Mouse (Mus musculus): ENCODE measurements around the gene Ugt1a6a. TPM values are rescaled to one million over a fixed set of nuclear protein-coding genes. Genes with fewer than 3 reads are reported as not detected.

Gene Ugt1a6a
- polyA plus RNA-seq, 1 experiment from 2014 or later = 1.4 TPM

DNA sequence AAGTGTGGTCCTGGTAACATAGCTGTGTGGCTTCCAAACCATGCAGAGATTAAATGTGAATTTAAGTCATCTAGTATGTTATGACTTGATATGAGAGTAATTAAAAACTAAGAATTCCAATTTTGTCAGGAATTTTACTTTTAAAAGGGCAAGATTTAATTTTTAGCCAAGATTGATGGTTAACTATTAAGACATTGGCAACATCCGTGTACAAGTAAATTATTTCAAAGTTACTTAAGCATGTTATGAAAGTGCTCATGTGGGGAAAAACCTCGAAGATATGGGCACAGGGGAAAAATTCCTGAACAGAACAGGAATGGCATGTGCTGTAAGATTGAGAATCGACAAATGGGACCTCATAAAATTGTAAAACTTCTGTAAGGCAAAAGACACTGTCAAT, 62.8 kb downstream of the Ugt1a6a start:
- Histone ChIP-seq H3K9me3 (no peaks in the 10 kb centered on the region), H3K27ac (no peak overlapping the region), H3K4me3 (no peak overlapping the region), H3K9ac (no peak overlapping the region), H3K36me3 (no peaks in the 10 kb centered on the region), H3K4me1 (no peaks in the 10 kb centered on the region), H3K4me2 (replicated peaks) (no peak overlapping the region), H3K27me3 (no peaks in the 10 kb centered on the region)
- no peak for ATAC-seq (ENCODE audit: low FRiP score, low read depth)
- WGBS = 66% methylated on average over 3 of the region's 3 CpGs

DNA sequence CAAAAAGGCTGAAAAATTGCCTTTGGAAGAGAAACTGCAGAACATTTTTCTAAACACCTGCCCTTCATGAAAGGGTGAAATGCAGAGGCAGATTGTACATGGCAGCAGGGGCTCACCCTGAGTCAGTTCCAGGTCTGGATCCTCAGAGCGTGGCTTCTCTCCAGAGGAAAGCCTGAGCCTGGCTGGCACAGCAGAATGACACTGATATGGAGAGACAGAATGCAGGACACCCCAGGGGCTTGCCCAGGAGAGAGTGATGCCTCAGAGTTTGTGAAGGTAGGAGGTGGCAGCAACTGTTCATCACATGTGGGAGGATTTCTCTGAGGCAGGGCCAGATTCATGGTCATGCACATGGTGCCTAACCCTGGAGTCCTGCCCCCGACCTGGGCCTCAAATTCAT, 65.4 kb downstream of the Ugt1a6a start:
- H3K27ac ChIP-seq = no peak overlapping the region
- H3K4me2 ChIP-seq (replicated peaks) = no peak overlapping the region
- no peaks in the 10 kb centered on the region for H3K4me1 ChIP-seq
- no peak overlapping the region for H3K9ac ChIP-seq
- peaks cover 7% of the 10 kb centered on the region; the same call in 1 of the 2 replicates for H3K9me3 ChIP-seq
- H3K4me3 ChIP-seq = no peak overlapping the region
- peaks cover 5% of the 10 kb centered on the region; the same call in 1 of the 2 replicates for H3K36me3 ChIP-seq
- WGBS = 66% methylated on average over 2 of the region's 2 CpGs
- H3K27me3 ChIP-seq = no peaks in the 10 kb centered on the region
- ATAC-seq (ENCODE audit: low FRiP score, low read depth) = no peak

DNA sequence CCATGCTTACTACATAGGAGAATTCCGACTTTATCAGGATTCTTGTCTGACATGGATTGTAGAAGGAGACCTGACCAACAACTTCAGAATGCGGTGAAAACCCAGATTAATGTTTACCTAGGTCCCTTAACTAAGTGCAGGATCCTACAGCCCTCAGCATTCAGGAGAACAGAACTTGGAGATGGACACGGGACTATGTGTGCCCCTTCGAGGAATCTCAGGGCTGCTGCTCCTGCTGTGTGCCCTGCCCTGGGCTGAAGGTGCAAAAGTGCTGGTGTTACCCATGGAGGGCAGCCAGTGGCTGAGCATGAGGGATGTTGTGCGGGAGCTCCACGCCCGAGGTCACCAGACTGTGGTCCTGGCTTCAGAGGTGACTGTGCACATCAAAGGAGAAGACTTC, 65.8 kb downstream of the Ugt1a6a start, which contains the start of gene Ugt1a2:
Ugt1a2 (plus strand) TSS at position 146 of the 400 bp plus-strand sequence.
- no peak for ATAC-seq (ENCODE audit: low FRiP score, low read depth)
- Histone ChIP-seq H3K27me3 (no peaks in the 10 kb centered on the region), H3K9me3 (peaks cover 9% of the 10 kb centered on the region; the same call in 1 of the 2 replicates), H3K4me2 (replicated peaks) (no peak within 1 kb of the TSS), H3K4me3 (no peak within 1 kb of the TSS), H3K9ac (no peak within 1 kb of the TSS), H3K36me3 (peaks cover 5% of the 10 kb centered on the region; the same call in 1 of the 2 replicates), H3K4me1 (no peaks in the 10 kb centered on the region), H3K27ac (no peak within 1 kb of the TSS)
- 80% methylated on average over 7 of the region's 7 CpGs for WGBS

DNA sequence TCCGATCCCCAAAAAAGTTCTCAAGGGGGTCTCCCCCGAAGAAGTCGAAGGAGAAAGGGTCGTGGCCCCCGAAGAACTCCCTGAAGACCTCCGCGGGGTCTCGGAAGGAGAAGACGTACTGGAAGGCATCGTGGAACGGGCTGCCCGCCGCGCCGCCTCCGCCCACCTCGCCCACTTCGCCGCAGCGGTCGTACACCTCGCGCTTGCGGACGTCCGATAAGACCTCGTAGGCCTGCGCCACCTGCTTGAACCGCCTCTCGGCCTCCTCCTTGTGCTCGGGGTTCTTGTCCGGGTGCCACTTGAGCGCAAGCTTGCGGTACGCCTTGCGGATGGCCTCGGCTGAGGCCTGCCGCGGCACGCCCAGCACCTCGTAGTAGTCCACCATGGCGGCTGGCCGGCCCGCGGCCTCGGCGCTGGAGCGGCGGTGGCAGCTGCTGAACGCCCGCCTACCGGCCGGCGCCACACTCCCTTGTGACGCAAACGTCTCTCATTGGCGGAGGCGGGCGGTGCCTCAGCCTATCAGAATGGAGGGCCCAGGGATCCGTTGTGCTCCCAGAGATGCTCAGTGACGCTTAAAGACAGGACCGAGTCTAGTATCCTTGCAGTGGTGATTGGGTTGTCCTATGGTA, 70.8 kb downstream of the Ugt1a6a start, which contains the start of gene Dnajb3:
Dnajb3 (minus strand) TSS at position 489 of the 629 bp plus-strand sequence.
- Histone ChIP-seq H3K9me3 (peaks cover 9% of the 10 kb centered on the region; the same call in 1 of the 2 replicates), H3K27me3 (no peaks in the 10 kb centered on the region), H3K27ac (0 out of 2 replicates have a peak within 1 kb of the TSS, but pooled peaks have one; percentile 22), H3K4me1 (no peaks in the 10 kb centered on the region), H3K36me3 (peaks cover 5% of the 10 kb centered on the region; the same call in 1 of the 2 replicates), H3K4me3 (peak within 1 kb of the TSS; percentile 53), H3K9ac (peak within 1 kb of the TSS; percentile 74), H3K4me2 (replicated peaks) (peak within 1 kb of the TSS; percentile 75)
- 7% methylated on average over 62 of the region's 62 CpGs for WGBS
- peak; percentile 98 for ATAC-seq (ENCODE audit: low FRiP score, low read depth)

DNA sequence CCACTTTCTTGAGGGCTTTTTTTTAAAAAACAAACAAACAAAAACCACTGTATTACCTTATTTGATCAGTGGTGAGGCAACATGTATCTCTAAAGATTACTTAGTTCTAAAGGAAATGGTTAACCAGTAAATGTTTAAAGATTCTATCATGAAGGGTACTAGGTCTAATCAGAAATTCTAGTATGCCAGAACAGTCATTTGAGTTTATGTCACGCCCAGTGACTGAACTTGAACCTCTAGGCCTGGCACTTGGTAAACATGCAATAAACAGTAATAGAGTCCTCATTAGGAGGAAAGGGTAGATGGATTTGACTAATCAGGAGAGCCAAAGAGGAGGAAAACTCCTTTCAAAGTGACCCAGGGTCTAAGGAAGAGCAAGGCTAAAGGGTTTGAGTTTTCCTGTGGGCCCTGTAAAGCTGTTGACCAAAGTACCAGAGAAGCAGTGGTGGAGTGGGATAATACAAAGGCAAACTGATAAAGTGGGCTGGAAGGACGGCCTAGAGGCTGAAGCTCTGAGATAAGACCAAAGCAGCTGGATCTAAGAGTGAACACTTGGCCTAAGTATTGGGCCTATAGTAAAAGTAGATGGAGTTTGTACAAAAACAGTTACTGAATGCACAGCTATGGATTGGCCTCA, 72.4 kb downstream of the Ugt1a6a start:
- Histone ChIP-seq H3K9me3 (peaks cover 17% of the 10 kb centered on the region), H3K27me3 (no peaks in the 10 kb centered on the region), H3K4me1 (no peaks in the 10 kb centered on the region), H3K4me3 (no peak overlapping the region), H3K9ac (no peak overlapping the region), H3K27ac (no peak overlapping the region), H3K4me2 (replicated peaks) (no peak overlapping the region), H3K36me3 (peaks cover 5% of the 10 kb centered on the region; the same call in 1 of the 2 replicates)
- no peak for ATAC-seq (ENCODE audit: low FRiP score, low read depth)
- 82% methylated on average over 2 of the region's 2 CpGs for WGBS

DNA sequence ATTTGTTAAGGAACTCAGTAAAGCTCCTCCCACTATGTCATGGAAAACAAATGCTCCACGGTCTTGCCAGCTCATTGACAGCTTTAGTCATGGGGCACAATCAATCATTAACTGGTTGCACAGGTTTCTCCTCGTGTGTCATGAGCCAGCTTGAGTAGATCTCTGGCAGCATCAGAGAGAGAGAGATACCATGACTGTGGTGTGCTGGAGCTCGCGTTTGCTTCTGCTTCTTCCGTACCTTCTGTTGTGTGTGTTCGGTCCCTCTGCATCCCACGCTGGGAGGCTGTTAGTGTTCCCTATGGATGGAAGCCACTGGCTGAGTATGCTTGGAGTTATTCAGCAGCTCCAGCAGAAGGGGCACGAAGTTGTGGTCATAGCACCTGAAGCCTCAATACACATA, 77.2 kb downstream of the Ugt1a6a start, which contains the start of gene Ugt1a1:
Ugt1a1 (plus strand) TSS at position 148 of the 400 bp plus-strand sequence.
- WGBS = 68% methylated on average over 8 of the region's 8 CpGs
- Histone ChIP-seq H3K27ac (no peak within 1 kb of the TSS), H3K4me3 (no peak within 1 kb of the TSS), H3K27me3 (no peaks in the 10 kb centered on the region), H3K36me3 (no peaks in the 10 kb centered on the region), H3K9me3 (peaks cover 51% of the 10 kb centered on the region), H3K4me2 (replicated peaks) (no peak within 1 kb of the TSS), H3K4me1 (no peaks in the 10 kb centered on the region), H3K9ac (no peak within 1 kb of the TSS)
- ATAC-seq (ENCODE audit: low FRiP score, low read depth) = no peak

DNA sequence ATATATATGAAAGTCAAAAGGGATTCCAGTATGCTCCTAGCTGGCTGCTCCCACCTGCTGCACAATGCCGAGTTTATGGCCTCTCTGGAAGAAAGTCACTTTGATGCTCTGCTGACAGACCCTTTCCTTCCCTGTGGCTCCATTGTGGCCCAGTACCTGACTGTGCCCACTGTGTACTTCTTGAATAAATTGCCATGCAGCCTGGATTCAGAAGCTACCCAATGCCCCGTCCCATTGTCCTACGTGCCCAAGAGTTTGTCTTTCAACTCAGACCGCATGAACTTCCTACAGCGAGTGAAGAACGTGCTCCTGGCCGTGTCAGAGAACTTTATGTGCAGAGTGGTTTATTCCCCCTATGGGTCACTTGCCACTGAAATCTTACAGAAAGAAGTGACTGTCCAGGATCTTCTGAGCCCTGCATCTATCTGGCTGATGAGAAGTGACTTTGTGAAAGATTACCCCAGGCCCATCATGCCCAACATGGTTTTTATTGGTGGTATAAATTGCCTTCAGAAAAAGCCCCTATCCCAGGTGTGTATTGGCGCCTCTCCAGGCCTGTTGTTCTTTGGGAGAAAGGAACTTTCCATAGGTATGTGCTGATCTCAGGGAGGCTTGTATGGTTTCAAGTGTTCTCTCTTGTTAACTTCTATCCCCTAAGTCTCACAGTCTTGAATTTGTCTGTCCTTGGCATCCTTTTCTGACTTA, 77.9 kb downstream of the Ugt1a6a start:
- no peak overlapping the region for H3K4me3 ChIP-seq
- no peak overlapping the region for H3K4me2 ChIP-seq (replicated peaks)
- WGBS = 60% methylated on average over 8 of the region's 8 CpGs
- no peaks in the 10 kb centered on the region for H3K4me1 ChIP-seq
- no peak overlapping the region for H3K9ac ChIP-seq
- ATAC-seq (ENCODE audit: low FRiP score, low read depth) = 0 out of 2 replicates have a peak, but pooled peaks have one; percentile 17
- H3K27ac ChIP-seq = no peak overlapping the region
- no peaks in the 10 kb centered on the region for H3K27me3 ChIP-seq
- peaks cover 57% of the 10 kb centered on the region for H3K9me3 ChIP-seq
- no peaks in the 10 kb centered on the region for H3K36me3 ChIP-seq

DNA sequence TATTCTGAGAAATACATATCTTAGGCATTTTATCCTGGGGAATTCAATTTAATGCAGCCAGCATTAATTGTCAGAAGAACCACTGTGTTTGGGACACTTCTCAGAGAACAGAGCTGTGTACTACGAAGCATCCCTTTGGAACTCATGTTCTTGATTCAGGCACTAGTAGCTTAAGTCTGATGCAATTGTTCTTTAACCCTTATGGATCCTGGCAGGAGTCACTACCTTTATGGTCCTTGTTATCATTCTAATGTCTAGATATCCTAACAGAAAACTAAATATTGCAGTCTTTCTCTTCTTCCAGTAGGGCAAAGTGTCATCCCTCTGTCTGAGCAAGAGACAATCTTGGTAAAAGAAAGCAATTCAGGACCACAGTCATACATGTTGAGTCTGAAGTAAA, 78.5 kb downstream of the Ugt1a6a start:
- Histone ChIP-seq H3K27ac (no peak overlapping the region), H3K9ac (no peak overlapping the region), H3K9me3 (peaks cover 60% of the 10 kb centered on the region), H3K36me3 (no peaks in the 10 kb centered on the region), H3K27me3 (no peaks in the 10 kb centered on the region), H3K4me3 (no peak overlapping the region), H3K4me1 (no peaks in the 10 kb centered on the region), H3K4me2 (replicated peaks) (no peak overlapping the region)
- no peak for ATAC-seq (ENCODE audit: low FRiP score, low read depth)
- 77% methylated on average over 1 of the region's 1 CpGs for WGBS

DNA sequence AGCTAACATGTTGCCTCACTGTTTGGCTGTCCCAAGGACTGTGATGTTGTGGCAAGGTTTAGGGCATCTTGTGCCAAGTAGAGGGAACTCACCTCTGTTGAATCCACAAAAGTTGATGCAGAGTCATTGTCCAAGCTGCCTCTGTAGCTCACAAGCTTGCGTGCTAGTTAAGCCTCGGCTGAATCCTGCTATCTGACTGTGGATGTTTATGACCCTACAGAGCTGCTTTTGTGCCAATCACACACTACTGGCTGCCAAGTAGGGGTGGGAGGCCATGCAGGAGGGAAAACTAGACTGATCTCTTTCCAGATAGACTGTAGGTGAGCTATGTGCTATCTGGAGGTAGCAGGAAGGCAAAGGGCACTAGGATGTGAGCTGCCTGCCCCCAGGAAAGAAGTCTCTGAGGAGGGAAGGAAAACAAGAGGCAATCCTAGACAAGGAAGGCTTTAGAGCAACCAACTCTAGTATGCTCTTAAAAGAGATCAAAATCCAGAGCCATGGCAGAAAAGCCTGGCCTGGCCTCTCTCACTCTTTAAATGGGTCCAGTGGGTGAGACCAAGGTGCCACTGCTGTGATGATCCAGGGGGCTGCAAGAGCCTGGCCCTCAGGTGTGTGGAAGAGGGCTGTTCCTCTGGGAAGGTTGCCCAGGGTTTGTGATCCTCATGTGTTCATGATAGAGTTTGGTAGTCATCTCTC, 79.3 kb downstream of the Ugt1a6a start:
- no peak for ATAC-seq (ENCODE audit: low FRiP score, low read depth)
- no peak overlapping the region for H3K4me2 ChIP-seq (replicated peaks)
- peaks cover 60% of the 10 kb centered on the region for H3K9me3 ChIP-seq
- no peak overlapping the region for H3K27ac ChIP-seq
- no peaks in the 10 kb centered on the region for H3K36me3 ChIP-seq
- H3K4me3 ChIP-seq = no peak overlapping the region
- no peaks in the 10 kb centered on the region for H3K27me3 ChIP-seq
- H3K9ac ChIP-seq = no peak overlapping the region
- WGBS = 74% methylated on average over 2 of the region's 2 CpGs
- H3K4me1 ChIP-seq = no peaks in the 10 kb centered on the region

DNA sequence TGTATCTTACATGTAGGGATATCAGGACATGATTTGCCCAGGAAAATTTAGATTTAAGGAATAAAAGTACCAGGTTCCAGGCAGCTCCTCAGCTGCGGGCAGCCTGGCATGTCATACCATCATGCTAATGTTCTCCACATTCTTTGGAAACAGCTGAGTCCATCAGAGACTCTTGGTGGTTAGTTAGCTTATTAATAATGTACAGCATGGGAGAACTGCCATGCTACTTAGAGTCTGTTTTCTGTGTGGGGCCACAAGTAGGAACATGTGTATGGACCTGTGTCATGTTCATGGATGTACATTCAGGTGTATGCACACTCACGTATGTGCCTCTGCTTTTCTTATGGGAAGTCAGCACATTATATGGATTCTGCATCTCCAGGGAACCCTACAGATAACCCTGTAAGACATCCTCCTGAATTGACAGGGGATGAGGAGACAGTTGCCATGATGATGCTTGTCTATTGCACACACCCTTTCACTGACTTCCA, 79.9 kb downstream of the Ugt1a6a start:
- 76% methylated on average over 2 of the region's 2 CpGs for WGBS
- Histone ChIP-seq H3K27ac (no peak overlapping the region), H3K27me3 (no peaks in the 10 kb centered on the region), H3K4me3 (no peak overlapping the region), H3K9ac (no peak overlapping the region), H3K4me2 (replicated peaks) (no peak overlapping the region), H3K9me3 (peaks cover 60% of the 10 kb centered on the region), H3K4me1 (no peaks in the 10 kb centered on the region), H3K36me3 (no peaks in the 10 kb centered on the region)
- ATAC-seq (ENCODE audit: low FRiP score, low read depth) = no peak

DNA sequence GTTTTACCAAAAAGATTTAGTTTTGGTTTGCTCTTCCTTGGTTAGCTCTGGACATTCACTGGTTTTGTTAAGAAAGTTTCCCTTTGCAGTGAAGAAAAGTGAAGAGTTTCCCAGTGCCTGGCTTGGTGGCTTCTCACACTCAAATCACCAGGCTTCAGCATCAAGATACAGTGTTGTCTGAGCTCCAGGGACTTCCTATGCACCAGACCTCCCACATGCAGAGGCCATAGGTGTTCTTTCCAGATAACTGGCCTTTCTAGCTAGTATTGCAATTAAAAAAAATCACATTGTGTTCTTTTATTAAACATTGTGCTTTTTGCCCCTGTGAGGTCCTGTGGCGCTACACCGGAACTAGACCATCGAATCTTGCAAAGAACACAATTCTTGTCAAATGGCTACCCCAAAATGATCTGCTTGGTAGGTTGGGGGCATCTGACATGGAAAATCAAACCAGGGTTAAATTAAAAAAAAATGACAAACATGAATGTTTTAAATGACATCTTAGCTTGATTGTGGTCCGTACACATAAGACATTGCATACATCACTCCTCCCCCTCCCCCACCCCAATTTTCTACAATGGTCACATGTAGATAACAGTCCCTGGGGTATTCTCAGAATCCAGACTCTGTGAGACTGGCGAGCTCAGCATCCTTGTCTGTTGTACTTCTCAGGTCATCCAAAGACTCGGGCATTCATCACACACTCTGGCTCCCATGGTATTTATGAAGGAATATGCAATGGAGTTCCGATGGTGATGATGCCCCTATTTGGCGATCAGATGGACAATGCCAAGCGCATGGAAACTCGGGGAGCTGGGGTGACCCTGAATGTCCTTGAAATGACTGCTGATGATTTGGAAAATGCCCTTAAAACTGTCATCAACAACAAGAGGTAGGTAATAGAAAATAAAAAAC, 81.1 kb downstream of the Ugt1a6a start:
- no peak for ATAC-seq (ENCODE audit: low FRiP score, low read depth)
- Histone ChIP-seq H3K9me3 (peaks cover 60% of the 10 kb centered on the region), H3K4me3 (no peak overlapping the region), H3K4me2 (replicated peaks) (no peak overlapping the region), H3K27ac (no peak overlapping the region), H3K27me3 (no peaks in the 10 kb centered on the region), H3K4me1 (no peaks in the 10 kb centered on the region), H3K36me3 (no peaks in the 10 kb centered on the region), H3K9ac (no peak overlapping the region)
- WGBS = 72% methylated on average over 10 of the region's 10 CpGs
